ENCODE assay signal across 7 mouse cellular contexts in genomic region chr14:34661621-34662477, GRCm38 (mm10). TPM values are rescaled to one million over a fixed set of nuclear protein-coding genes. Genes with fewer than 3 reads are reported as not detected.
DNase-seq lines count a peak whose midpoint lies in the region; ATAC-seq and TF ChIP-seq lines count a peak whose summit lies in the region.

No protein-coding gene starts in this region.

- DNase-seq in MEL-GATA-1-ER (ENCODE audit: extremely low read depth, low read depth), result peak; percentile 72
- DNase-seq in brain, adult 2 months (ENCODE audit: low read depth, low spot score), result peak; percentile 53
- peak; percentile 75 for DNase-seq in kidney, postnatal 14 days

- H3K4me1 ChIP-seq in heart, embryonic 16.5 days (ENCODE audit: control insufficient read depth, insufficient read depth, low read length), result peaks cover 14% of the 10 kb centered on the region
- H3K4me1 ChIP-seq in small intestine, adult 2 months (ENCODE audit: control insufficient read depth, insufficient read depth, insufficient read length, low read length), result peaks cover 4% of the 10 kb centered on the region; the same call in 1 of the 2 replicates

- no peak; the same call in 1 of the 2 replicates for TF ChIP-seq POLR2A in small intestine, adult 2 months (IDR thresholded peaks at IDR 0.05; ENCODE audit: low read depth, low read length)

- peak overlapping the region; percentile 28 for H3K27ac ChIP-seq in heart, embryonic 16.5 days (ENCODE audit: low read length)
- H3K27ac ChIP-seq in small intestine, adult 2 months (ENCODE audit: insufficient read depth, low read depth, low read length), result peak overlapping the region; percentile 63

- H3K27me3 ChIP-seq in heart, embryonic 16.5 days (ENCODE audit: control insufficient read depth, insufficient read depth, low read length), result 0 out of 2 replicates have a peak, but pooled peaks cover 2% of the 10 kb centered on the region
- H3K27me3 ChIP-seq in small intestine, adult 2 months (ENCODE audit: control insufficient read depth, insufficient read depth, low read length), result no peaks in the 10 kb centered on the region

- H3K36me3 ChIP-seq in heart, embryonic 16.5 days (ENCODE audit: control insufficient read depth, insufficient read depth), result no peaks in the 10 kb centered on the region
- H3K36me3 ChIP-seq in small intestine, adult 2 months (ENCODE audit: control insufficient read depth, insufficient read depth, low read length), result no peaks in the 10 kb centered on the region

- H3K9me3 ChIP-seq in heart, embryonic 16.5 days (replicated peaks; ENCODE audit: control insufficient read depth, low read length), result peaks cover 5% of the 10 kb centered on the region; the same call in 1 of the 2 replicates

- peak overlapping the region; percentile 78 for H3K9ac ChIP-seq in heart, embryonic 16.5 days (ENCODE audit: low read length)

- H3K4me2 ChIP-seq in heart, embryonic 16.5 days (ENCODE audit: low read depth, low read length), result peak overlapping the region; percentile 94

- TF ChIP-seq CTCF in small intestine, adult 2 months (IDR thresholded peaks at IDR 0.05; ENCODE audit: extremely low read depth, insufficient read length, insufficient replicate concordance, low read depth, low read length), result no peak

- WGBS in heart, embryonic 16.5 days, result under 1% methylated on average over 39 of the region's 39 CpGs
- WGBS in small intestine, adult 2 months, result 1% methylated on average over 39 of the region's 39 CpGs

- peak; percentile 84 for ATAC-seq in erythroblast, adult 5-6 weeks (replicated peaks; ENCODE audit: low FRiP score, poor library complexity, severe bottlenecking)
- peak; percentile 57 for ATAC-seq in heart, embryonic 16.5 days (replicated peaks; ENCODE audit: extremely low read depth, insufficient read depth, low FRiP score)
- peak; percentile 73 for ATAC-seq in megakaryocyte, adult 5-6 weeks (ENCODE audit: poor library complexity, severe bottlenecking)

- peak overlapping the region; percentile 72 for H3K4me3 ChIP-seq in heart, embryonic 16.5 days (ENCODE audit: low read length)
- peak overlapping the region; percentile 65 for H3K4me3 ChIP-seq in small intestine, adult 2 months (ENCODE audit: low read depth, low read length)

RNA-seq across cellular contexts. Expression of gene Wapl, which starts 11.9 kb away (rescaled TPM):
- 144 and 152 TPM in 2 replicates for total RNA-seq in erythroblast, adult 5-6 weeks (2015; ENCODE audit: low replicate concordance)
- 291 and 438 TPM in 2 replicates for total RNA-seq in erythroblast, adult 5-6 weeks (2017; ENCODE audit: low replicate concordance)
- polyA plus RNA-seq in heart, embryonic 16.5 days (2015; fragmentation: Nextera tagmentation; extraction: Ambion mirVana), result 13.6 and 15.3 TPM in 2 replicates
- total RNA-seq in megakaryocyte, adult 5-6 weeks (2015), result 71.0 and 71.7 TPM in 2 replicates
- total RNA-seq in megakaryocyte, adult 5-6 weeks (2017), result 94.2 and 101 TPM in 2 replicates
- polyA plus RNA-seq in small intestine, adult 2 months (2012; rRNA removed), result 2.1 and 6.0 TPM in 2 replicates

Comparison
In these comparisons a context has a peak if more than half of its experiments do, and no peak if none do; other contexts are left out.
1. Peak in every context shown above with its lines: DNase-seq, ATAC-seq, H3K4me3 ChIP-seq and H3K27ac ChIP-seq.